In the genomic region with DNA sequence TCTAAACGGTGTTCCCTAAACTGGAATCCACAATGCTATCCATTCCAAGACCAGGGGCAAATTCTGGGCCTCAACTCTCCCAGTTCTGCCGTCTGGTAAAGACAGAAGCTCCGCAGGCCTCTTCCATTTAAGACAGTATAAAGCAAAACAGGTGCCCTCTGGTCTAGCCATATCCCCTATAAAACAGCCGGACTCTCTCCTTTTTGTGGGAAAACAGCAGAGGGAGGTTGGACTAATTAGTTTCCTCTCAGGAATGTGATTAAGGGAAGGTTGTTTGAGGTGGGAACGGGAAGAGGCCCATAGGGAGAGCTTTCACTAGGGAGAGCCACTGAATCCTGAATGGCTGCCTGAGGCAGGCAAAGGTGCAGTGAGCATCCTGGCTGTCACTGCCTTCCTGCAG, we compare ENCODE assay signal across 25 mouse cellular contexts.
DNase-seq lines count a peak whose midpoint lies in the region; ATAC-seq and TF ChIP-seq lines count a peak whose summit lies in the region.
"Had no signal": no experiment of that assay in that cellular context is flagged by ENCODE, and none has a peak within 500 bp of the region (broad histone marks: within the 10 kb centered on the region; RNA-seq: fewer than 3 reads in every experiment).

No protein-coding gene starts in this region.

- DNase-seq in embryonic facial prominence, embryonic 10.5 days (ENCODE audit: low spot score), result no peak
- no peak for DNase-seq in limb, embryonic 10.5 days (ENCODE audit: low spot score)
- no peak for DNase-seq in left cerebral cortex, adult 8-10 months (ENCODE audit: low spot score in 2 of 2)
- no peak for DNase-seq in lung, postnatal 0 days (ENCODE audit: low spot score)
- DNase-seq: adrenal gland, adult 8-10 months; adrenal gland, postnatal 25 days; cerebellum, adult 18-20 months; cerebellum, adult 9-10 months; cerebellum, postnatal 14 days; forebrain, postnatal 0 days; gastrocnemius, postnatal 10 days; gastrocnemius, postnatal 36 days; heart, adult 2 months; heart, postnatal 4 days had no signal

- TF ChIP-seq CTCF in lung, postnatal 0 days (IDR thresholded peaks at IDR 0.05), result no peak

- peak overlapping the region; percentile 62 for H3K27ac ChIP-seq in embryonic facial prominence, embryonic 13.5 days
- no peak overlapping the region for H3K27ac ChIP-seq in embryonic facial prominence, embryonic 10.5 days (replicated peaks)
- peak overlapping the region; percentile 89 for H3K27ac ChIP-seq in limb, embryonic 10.5 days
- peak overlapping the region; percentile 52; the same call in 1 of the 2 replicates for H3K27ac ChIP-seq in limb, embryonic 13.5 days
- no peak overlapping the region for H3K27ac ChIP-seq in lung, postnatal 0 days (ENCODE audit: low read length)
- H3K27ac ChIP-seq: embryonic facial prominence, embryonic 12.5 days; forebrain, embryonic 10.5 days; forebrain, embryonic 13.5 days; heart, adult 2 months; heart, embryonic 10.5 days; heart, embryonic 13.5 days; hindbrain, embryonic 14.5 days; hindbrain, postnatal 0 days had no signal

- no peak for ATAC-seq in embryonic facial prominence, embryonic 13.5 days (ENCODE audit: insufficient number of reproducible peaks, insufficient read depth, low FRiP score, low TSS enrichment, low read depth)
- ATAC-seq in limb, embryonic 13.5 days (ENCODE audit: low FRiP score, low read depth), result no peak
- ATAC-seq in lung, postnatal 0 days, result no peak
- no peak for ATAC-seq in monocyte, adult 5-6 weeks (replicated peaks; ENCODE audit: insufficient number of reproducible peaks, low FRiP score, low TSS enrichment, poor library complexity, severe bottlenecking)
- ATAC-seq: activated CD4-positive, CD25-positive, alpha-beta regulatory T cell, adult 4 months; forebrain, embryonic 13.5 days; forebrain, postnatal 0 days; hindbrain, postnatal 0 days had no signal

- H3K4me1 ChIP-seq in embryonic facial prominence, embryonic 13.5 days, result peaks cover 28% of the 10 kb centered on the region
- H3K4me1 ChIP-seq in embryonic facial prominence, embryonic 10.5 days, result peaks cover 10% of the 10 kb centered on the region
- peaks cover 38% of the 10 kb centered on the region for H3K4me1 ChIP-seq in limb, embryonic 10.5 days
- H3K4me1 ChIP-seq in limb, embryonic 13.5 days, result peaks cover 32% of the 10 kb centered on the region
- no peaks in the 10 kb centered on the region for H3K4me1 ChIP-seq in lung, postnatal 0 days (ENCODE audit: insufficient read depth, low read depth, low read length)
- H3K4me1 ChIP-seq: heart, embryonic 13.5 days had no signal

- no peak for TF ChIP-seq EP300 in lung, postnatal 0 days (IDR thresholded peaks at IDR 0.05)

- WGBS in embryonic facial prominence, embryonic 13.5 days, result 32% methylated on average over 5 of the region's 5 CpGs
- WGBS in embryonic facial prominence, embryonic 10.5 days, result 46% methylated on average over 5 of the region's 5 CpGs
- 28% methylated on average over 5 of the region's 5 CpGs for WGBS in limb, embryonic 10.5 days
- 16% methylated on average over 5 of the region's 5 CpGs for WGBS in limb, embryonic 13.5 days
- WGBS in lung, postnatal 0 days, result 70% methylated on average over 5 of the region's 5 CpGs

- no peaks in the 10 kb centered on the region for H3K36me3 ChIP-seq in embryonic facial prominence, embryonic 13.5 days
- H3K36me3 ChIP-seq in embryonic facial prominence, embryonic 10.5 days (replicated peaks), result no peaks in the 10 kb centered on the region
- H3K36me3 ChIP-seq in limb, embryonic 10.5 days, result no peaks in the 10 kb centered on the region
- no peaks in the 10 kb centered on the region for H3K36me3 ChIP-seq in limb, embryonic 13.5 days
- no peaks in the 10 kb centered on the region for H3K36me3 ChIP-seq in lung, postnatal 0 days (ENCODE audit: insufficient read depth, low read length)
- H3K36me3 ChIP-seq: embryonic facial prominence, embryonic 12.5 days; forebrain, embryonic 10.5 days; heart, embryonic 10.5 days; heart, embryonic 13.5 days had no signal

- H3K4me3 ChIP-seq in embryonic facial prominence, embryonic 13.5 days, result no peak overlapping the region
- no peak overlapping the region for H3K4me3 ChIP-seq in embryonic facial prominence, embryonic 10.5 days
- no peak overlapping the region for H3K4me3 ChIP-seq in limb, embryonic 10.5 days
- no peak overlapping the region for H3K4me3 ChIP-seq in limb, embryonic 13.5 days
- no peak overlapping the region for H3K4me3 ChIP-seq in lung, postnatal 0 days (ENCODE audit: low read depth, low read length)
- H3K4me3 ChIP-seq: embryonic facial prominence, embryonic 12.5 days; forebrain, embryonic 10.5 days; forebrain, embryonic 13.5 days; heart, adult 2 months; heart, embryonic 10.5 days; heart, embryonic 13.5 days had no signal

- H3K9ac ChIP-seq in embryonic facial prominence, embryonic 13.5 days, result no peak overlapping the region
- no peak overlapping the region for H3K9ac ChIP-seq in limb, embryonic 13.5 days
- no peak overlapping the region for H3K9ac ChIP-seq in lung, postnatal 0 days (replicated peaks; ENCODE audit: low read depth)
- H3K9ac ChIP-seq: embryonic facial prominence, embryonic 12.5 days; forebrain, embryonic 13.5 days; forebrain, postnatal 0 days; heart, embryonic 13.5 days; hindbrain, embryonic 14.5 days had no signal

- no peaks in the 10 kb centered on the region for H3K9me3 ChIP-seq in embryonic facial prominence, embryonic 13.5 days
- H3K9me3 ChIP-seq in embryonic facial prominence, embryonic 10.5 days, result no peaks in the 10 kb centered on the region
- H3K9me3 ChIP-seq in limb, embryonic 10.5 days (replicated peaks), result no peaks in the 10 kb centered on the region
- H3K9me3 ChIP-seq in limb, embryonic 13.5 days, result no peaks in the 10 kb centered on the region
- H3K9me3 ChIP-seq in lung, postnatal 0 days (ENCODE audit: low read length), result no peaks in the 10 kb centered on the region
- H3K9me3 ChIP-seq: embryonic facial prominence, embryonic 12.5 days; heart, embryonic 10.5 days; heart, embryonic 13.5 days had no signal

- no peaks in the 10 kb centered on the region for H3K27me3 ChIP-seq in embryonic facial prominence, embryonic 13.5 days
- H3K27me3 ChIP-seq in embryonic facial prominence, embryonic 10.5 days (replicated peaks; ENCODE audit: low read depth, poor library complexity, severe bottlenecking), result no peaks in the 10 kb centered on the region
- H3K27me3 ChIP-seq in limb, embryonic 10.5 days (ENCODE audit: low read depth, poor library complexity, severe bottlenecking), result no peaks in the 10 kb centered on the region
- no peaks in the 10 kb centered on the region for H3K27me3 ChIP-seq in limb, embryonic 13.5 days
- H3K27me3 ChIP-seq in lung, postnatal 0 days (replicated peaks; ENCODE audit: insufficient read depth, low read length), result no peaks in the 10 kb centered on the region
- H3K27me3 ChIP-seq: embryonic facial prominence, embryonic 12.5 days had no signal

- no peak overlapping the region for H3K4me2 ChIP-seq in embryonic facial prominence, embryonic 13.5 days
- no peak overlapping the region for H3K4me2 ChIP-seq in limb, embryonic 13.5 days (replicated peaks)
- H3K4me2 ChIP-seq in lung, postnatal 0 days (replicated peaks; ENCODE audit: low read depth, low read length), result no peak overlapping the region
- H3K4me2 ChIP-seq: embryonic facial prominence, embryonic 12.5 days; forebrain, embryonic 13.5 days; heart, embryonic 13.5 days; hindbrain, embryonic 14.5 days had no signal

Comparison
In these comparisons a context has a peak if more than half of its experiments do, and no peak if none do; other contexts are left out.
1. H3K27ac ChIP-seq: peak in embryonic facial prominence, embryonic 13.5 days (single experiment), limb, embryonic 10.5 days (single experiment) and limb, embryonic 13.5 days (single experiment); none in embryonic facial prominence, embryonic 10.5 days (single experiment) and lung, postnatal 0 days (single experiment).